Mouse (Mus musculus): ENCODE measurements around the gene Myo18b.

DNA sequence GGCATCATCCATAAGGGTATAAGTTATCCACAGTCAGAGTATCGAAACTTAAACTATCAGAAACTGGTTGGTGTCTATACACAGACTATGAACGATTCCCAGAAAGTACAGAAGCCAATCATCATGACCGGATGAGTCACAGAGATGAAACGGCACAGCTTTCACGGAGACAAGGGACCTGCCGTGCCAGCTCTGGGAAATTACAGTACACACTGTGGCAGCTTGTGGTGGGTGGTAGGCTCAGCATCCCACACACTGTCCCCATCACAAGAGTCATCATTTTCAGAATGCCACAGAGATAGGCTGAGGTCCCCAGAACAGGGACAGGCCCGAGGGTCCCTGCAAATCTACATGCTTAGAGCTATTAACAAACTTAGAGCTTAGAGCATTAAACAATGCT, 114.4 kb downstream of the Myo18b start:
- TF ChIP-seq CTCF (IDR thresholded peaks at IDR 0.05; ENCODE audit: control insufficient read depth, insufficient read depth, insufficient replicate concordance, low read depth, low read length) (no peak), POLR2A (IDR thresholded peaks at IDR 0.05; ENCODE audit: control insufficient read depth, low read depth, low read length) (no peak)
